Mouse (Mus musculus) WW6 (cell line): ENCODE data around the gene Camk2d.

Experiments used
- DNase-seq: peaks from one replicate; pipeline ENCODE4 v3.0.0-alpha.2; 2013; ENCODE audit warnings: low read depth, low spot score

Gene Camk2d

DNA sequence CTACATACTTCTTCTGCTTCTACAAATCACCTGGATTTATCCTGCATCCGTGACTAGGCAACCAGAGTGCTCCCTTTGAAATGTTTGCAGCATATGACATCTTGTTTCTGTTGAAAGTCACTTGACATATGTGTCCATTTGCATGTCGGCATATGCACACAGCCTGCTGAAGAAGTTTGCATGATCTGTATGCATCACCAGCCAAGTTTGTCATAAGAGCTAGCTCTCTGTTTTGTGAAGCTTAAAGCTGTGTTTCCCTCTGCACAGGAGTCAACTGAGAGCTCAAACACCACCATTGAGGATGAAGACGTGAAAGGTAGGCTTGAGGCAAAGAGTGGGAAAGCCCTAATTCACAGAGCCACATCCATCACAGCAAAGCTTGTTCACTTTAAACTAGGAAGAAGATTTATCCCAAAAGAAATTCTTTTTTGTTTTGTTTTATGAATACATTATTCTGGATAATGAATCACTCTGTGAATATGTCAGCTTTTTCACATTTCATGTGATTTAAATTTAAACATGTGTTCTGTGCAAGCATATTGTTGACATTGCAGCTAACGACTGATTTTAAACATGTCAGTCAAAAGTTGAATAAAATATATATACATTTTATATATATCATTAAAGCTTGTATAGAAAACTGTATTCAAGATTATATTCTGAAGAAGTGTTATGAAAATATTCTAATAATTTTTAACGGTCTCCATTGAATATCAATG is 214.4 kb downstream of the Camk2d start:
- DNase-seq = no peak

- no peak for DNase-seq
Observed at GRCm38 (mm10) chr3:126811646-126812045, 215.5 kb downstream of the Camk2d start.

- DNase-seq = no peak
Observed at GRCm38 (mm10) chr3:126822374-126822773, 226.3 kb downstream of the Camk2d start.

DNA sequence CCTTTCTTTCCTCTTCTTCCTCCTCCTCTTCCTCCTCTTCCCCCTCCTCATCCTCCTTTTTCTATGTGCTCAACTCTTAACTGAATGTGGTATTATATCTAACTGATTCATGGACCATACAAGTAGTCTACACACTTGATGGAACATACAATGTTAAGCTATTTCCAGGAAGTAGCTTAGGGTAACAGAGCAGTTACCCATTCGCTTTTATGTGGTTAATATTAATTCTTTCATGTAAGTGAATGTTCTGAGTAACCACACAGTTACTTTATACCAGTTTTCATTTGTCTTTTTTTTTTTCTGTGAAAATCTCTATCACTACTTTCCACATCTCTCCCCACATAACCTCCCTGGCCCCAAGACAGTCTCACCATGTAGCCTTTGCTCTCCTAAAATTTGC is 228.8 kb downstream of the Camk2d start:
- DNase-seq = no peak

DNA sequence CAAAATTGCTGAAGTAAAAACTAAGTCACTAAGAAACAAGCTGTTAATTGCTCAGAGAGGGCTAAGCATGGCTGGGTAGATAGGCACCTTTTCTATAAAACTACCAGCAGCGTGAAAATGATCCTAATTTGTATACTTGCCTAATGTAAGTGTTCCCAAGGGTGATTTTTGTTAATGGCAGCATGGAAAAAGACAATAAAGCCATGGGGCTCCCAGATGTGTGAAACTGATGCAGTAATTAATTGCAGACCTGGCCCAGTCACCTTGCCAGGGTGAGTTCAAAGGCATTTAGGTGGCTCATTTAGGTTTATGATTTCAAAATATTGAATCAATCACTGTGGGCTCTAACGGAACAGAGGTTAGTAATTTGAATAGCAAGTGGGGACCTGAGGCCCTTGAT is 230.1 kb downstream of the Camk2d start:
- DNase-seq = no peak

GRCm38 (mm10) chr3:126827900-126828299 is 231.8 kb downstream of the Camk2d start:
- no peak for DNase-seq

DNA sequence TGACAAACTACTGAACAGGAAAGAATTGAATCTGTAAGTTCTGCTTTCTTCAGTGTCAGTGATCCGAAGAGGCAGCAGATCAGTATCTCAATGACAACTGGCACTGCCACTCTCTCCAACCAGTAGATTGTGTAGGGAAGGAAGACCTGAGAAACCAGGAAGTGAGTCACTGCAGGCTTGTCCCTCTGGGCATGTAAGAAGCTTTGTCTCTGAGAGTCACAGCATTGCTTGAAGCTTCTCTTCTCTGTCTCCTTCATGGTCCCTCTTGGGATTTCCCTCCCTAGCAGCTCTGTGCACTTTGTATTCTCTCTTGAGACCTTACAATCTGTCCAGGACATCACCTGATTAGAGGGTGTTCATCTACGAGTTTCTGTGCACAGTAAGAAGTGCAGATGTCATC is 233.7 kb downstream of the Camk2d start:
- no peak for DNase-seq

GRCm38 (mm10) chr3:126831418-126832138 is 235.5 kb downstream of the Camk2d start:
- DNase-seq = no peak

DNA sequence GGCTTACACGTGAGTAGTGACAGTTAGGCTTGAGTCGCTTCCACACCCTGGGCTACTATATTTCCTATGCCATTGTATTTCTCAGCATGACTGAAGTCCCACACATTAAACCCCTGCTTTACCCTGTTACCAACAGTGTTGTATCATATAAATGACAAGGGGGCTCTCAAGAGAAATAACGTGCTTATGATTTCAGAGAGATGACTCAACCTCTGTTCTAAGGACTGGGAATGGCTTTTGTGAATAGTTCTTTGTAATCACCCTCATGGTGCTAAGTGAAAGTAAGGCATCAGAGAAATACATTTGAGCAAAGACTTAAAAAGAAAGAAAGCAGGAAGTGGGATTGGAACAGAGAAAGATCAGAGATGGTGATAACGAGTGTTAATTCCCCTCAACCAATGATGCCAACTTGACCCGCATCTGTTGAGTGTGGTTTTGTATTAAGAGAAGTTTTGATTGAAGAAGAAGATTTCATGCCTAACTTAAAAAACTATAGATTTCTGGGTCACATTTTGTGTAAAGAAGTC is 238.6 kb downstream of the Camk2d start:
- DNase-seq = no peak

DNA sequence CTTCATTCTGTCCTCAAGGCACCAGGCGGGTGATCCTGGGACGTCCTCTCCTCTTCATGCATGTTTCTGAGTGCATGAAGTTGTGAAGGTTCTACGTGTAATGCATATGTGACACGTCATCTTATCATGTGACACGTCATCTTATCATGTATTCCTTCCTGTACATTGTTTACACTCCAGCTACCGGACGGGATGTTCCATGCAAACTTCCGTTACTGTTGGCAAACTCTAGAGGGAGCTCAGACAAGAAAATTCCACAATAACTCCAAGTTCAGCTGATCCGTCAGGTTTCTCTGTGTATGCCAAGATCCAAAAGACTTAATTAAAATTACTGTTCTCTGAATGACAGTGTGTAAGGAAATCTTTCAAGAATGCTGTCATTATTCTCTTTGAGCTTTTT is 246.7 kb downstream of the Camk2d start:
- no peak for DNase-seq

- no peak for DNase-seq
Observed at GRCm38 (mm10) chr3:126844809-126845208, 248.7 kb downstream of the Camk2d start.

GRCm38 (mm10) chr3:126848081-126848480 is 252.0 kb downstream of the Camk2d start:
- DNase-seq = no peak

DNA sequence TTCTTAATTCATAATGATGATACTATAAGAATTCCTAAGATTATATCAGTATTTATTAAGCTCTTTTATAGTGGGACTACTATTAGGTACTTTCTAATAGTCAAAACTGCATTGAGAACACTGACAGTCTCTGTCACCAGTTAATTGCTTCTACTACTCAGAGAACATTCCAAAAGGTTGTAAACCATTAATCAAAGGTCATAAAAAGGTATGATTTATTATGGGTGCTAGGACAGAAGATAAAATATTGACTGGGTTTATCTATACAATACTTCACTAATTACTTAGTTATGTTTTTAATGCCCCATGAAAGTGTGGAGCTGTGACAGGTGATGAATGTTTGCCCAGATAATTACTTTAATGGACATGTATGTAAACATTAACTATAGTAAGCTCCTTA is 264.3 kb downstream of the Camk2d start:
- no peak for DNase-seq

DNA sequence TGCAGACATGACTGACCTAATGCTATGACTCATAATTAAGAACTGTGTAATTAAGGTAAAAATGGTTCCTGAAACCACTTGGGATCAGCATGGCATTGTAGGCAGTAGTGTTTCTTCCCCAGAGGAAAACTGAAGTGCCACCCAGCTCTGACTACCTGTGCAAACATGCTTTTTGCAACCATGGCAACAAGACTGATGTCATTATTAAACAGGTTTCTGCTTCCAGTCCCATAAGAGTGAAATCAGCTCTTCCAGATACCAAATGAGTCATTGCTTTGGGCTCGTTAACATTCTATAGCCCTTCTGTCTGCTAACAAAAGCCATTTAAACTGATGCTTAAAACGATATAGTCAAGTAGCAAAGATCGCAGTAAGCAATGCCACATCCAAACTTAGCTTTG is 273.5 kb downstream of the Camk2d start:
- DNase-seq = no peak

DNA sequence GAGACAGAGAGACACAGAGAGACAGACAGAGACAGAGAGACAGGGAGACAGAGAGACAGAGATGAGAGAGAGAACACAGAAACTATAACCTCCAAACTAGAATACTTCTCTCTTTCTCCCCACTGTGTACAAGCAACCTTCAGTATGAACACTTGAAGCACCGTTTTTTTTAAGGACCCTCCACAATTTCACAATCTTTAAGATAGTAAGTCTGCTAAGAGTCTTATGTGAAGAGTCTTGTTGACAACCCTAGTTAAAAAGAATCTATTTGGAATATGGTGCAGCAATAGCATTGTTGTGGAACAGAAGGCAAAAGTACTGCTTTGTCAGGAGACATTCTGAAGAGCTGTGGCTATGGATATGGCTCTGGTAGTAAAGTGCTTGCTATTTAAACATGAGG is 274.6 kb downstream of the Camk2d start:
- DNase-seq = no peak

DNA sequence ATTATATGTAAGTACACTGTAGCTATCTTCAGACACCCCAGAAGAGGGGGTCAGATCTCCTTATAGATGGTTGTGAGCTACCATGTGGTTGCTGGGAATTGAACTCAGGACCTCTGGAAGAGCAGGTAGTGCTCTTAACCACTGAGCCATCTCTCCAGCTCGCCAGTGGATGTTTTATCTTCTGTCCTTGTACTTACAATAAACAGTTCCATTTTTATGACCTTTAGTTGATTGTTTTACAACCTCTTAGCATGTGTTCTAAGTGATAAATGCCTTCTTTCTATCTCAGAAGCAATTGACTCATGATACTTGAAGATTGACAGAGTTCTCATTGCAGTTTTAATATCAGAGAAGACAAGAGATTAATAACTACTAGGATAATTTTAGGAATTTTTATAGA is 282.1 kb downstream of the Camk2d start:
- no peak for DNase-seq

DNA sequence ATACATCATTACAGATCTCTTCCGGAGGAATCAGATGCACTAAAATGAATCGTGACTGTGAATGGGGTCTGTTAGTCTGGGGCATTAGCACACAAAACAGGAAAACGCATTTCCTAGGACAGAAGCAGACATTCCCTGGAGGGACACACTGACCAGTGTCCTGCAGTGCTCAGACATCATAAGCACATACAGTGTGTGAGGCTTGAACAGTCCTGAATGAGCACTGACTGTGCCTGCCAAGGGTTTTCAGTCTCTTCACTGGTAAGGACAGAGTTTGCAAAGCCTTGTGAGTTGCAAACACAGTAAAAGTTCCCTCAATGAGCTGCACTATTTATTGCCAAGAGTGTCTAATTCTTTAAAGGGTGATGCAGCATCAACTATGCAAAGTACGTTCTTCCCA is 290.0 kb downstream of the Camk2d start:
- no peak for DNase-seq

- DNase-seq = no peak
Observed at GRCm38 (mm10) chr3:126886644-126887043, 290.5 kb downstream of the Camk2d start.
